Mouse (Mus musculus) CH12.LX (cell line): ENCODE results near the gene Vmn1r159. TPM values are rescaled to one million over a fixed set of nuclear protein-coding genes. Genes with fewer than 3 reads are reported as not detected.
"Not testable (repeated sequence)": the region's sequence is repeated elsewhere in the genome, so short reads cannot be mapped to it uniquely, and the experiment has no call there.

ENCODE experiments used
- DNase-seq: peaks from one replicate; pipeline ENCODE4 v3.0.0-alpha.2; 2013; ENCODE audit errors: extremely low read depth
- H3K27ac ChIP-seq: 2 replicates; pipeline ENCODE4 v1.5.1; 2012; ENCODE audit warnings: low read depth, mild to moderate bottlenecking, control low read depth, moderate library complexity; ENCODE audit not compliant: insufficient read depth
- H3K27me3 ChIP-seq: replicated peaks from 2 replicates; pipeline ENCODE3; 2012; ENCODE audit warnings: inconsistent platforms
- H3K36me3 ChIP-seq, 2 experiments: replicated peaks in 1 of 2; 2 replicates each; pipeline versions ENCODE3 to v1.6.1; 2012; ENCODE audit warnings: inconsistent platforms in 1 of 2, low read length in 1 of 2, mild to moderate bottlenecking in 1 of 2, mixed read lengths in 1 of 2, moderate library complexity in 1 of 2; ENCODE audit not compliant: control insufficient read depth in 1 of 2, insufficient read depth in 1 of 2
- H3K4me1 ChIP-seq, 2 experiments: 2 replicates each; pipeline ENCODE4 v1.6.1; 2012; ENCODE audit warnings: inconsistent platforms in 1 of 2, moderate library complexity in 1 of 2; ENCODE audit not compliant: insufficient read depth in 2 of 2, control insufficient read depth in 1 of 2
- H3K4me2 ChIP-seq: 2 replicates; pipeline ENCODE4 v1.6.1; 2012; ENCODE audit warnings: low read depth, mild to moderate bottlenecking, control low read depth; ENCODE audit not compliant: poor library complexity, insufficient read depth, severe bottlenecking
- H3K4me3 ChIP-seq, 3 experiments: fragments of 150-350 bp in 1 of 3; sonication (generic) in 1 of 3; replicated peaks in 1 of 3; 2 replicates each; pipeline versions ENCODE3 to v1.5.1; 2011 to 2012; ENCODE audit warnings: low read depth in 2 of 3, low read length in 2 of 3, mild to moderate bottlenecking in 2 of 3, moderate library complexity in 2 of 3, control low read depth in 1 of 3, improper control_type of control experiment in 1 of 3, inconsistent platforms in 1 of 3, mixed read lengths in 1 of 3; ENCODE audit not compliant: poor library complexity in 1 of 3
- H3K79me2 ChIP-seq: replicated peaks from 2 replicates; pipeline ENCODE4 v1.6.1; 2012; ENCODE audit warnings: mild to moderate bottlenecking, moderate library complexity; ENCODE audit not compliant: control insufficient read depth, poor library complexity, insufficient read depth, severe bottlenecking; ENCODE audit errors: extremely low read depth
- H3K9ac ChIP-seq: 2 replicates; pipeline ENCODE4 v1.6.1; 2012; ENCODE audit warnings: low read depth, mild to moderate bottlenecking, control low read depth, moderate library complexity; ENCODE audit not compliant: insufficient read depth
- H3K9me3 ChIP-seq: replicated peaks from 2 replicates; pipeline ENCODE3; 2012; ENCODE audit warnings: low read length, inconsistent platforms, mixed read lengths
- dilution Hi-C: fragments of 300-500 bp; cut with MboI; formaldehyde crosslinking; loops from 2 replicates; pipeline ENCODE4 v1.14.3; 2020; ENCODE audit warnings: low sequenced_read_pairs; ENCODE audit not compliant: extremely low pct_unique_long_range_greater_than_20kb, extremely low pct_ligation_motif_present
- in situ Hi-C: fragments of 300-500 bp; cut with MboI; formaldehyde crosslinking; loops from 3 replicates; pipeline ENCODE4 v1.14.3; 2019; ENCODE audit warnings: low sequenced_read_pairs, low pct_ligation_motif_present, low pct_unique_long_range_greater_than_20kb, mixed read lengths
- polyA plus RNA-seq: library from polyadenylated mRNA; unstranded; fragments of >175 nt; gene quantifications from 2 replicates; pipeline ENCODE4 v1.2.1, GENCODE M21; 2012; ENCODE audit warnings: low read depth; ENCODE audit not compliant: insufficient read length
- total RNA-seq, 2 experiments: library from RNA; depleted of rRNA; stranded (reverse); fragments of 300-350 nt in 1 of 2; fragments of >200 nt in 1 of 2; gene quantifications; 2 replicates each; pipeline ENCODE4 v1.2.3; 2012 to 2014

Gene Vmn1r159
- total RNA-seq (2012; rRNA removed) (not detected in 2 replicates), total RNA-seq (2014; rRNA removed) (not detected in 2 replicates), polyA plus RNA-seq (not detected in 2 replicates)

- H3K79me2 ChIP-seq, H3K4me1 ChIP-seq, dilution Hi-C loops, H3K27me3 ChIP-seq, H3K9ac ChIP-seq, H3K9me3 ChIP-seq, H3K4me2 ChIP-seq, in situ Hi-C loops, DNase-seq, H3K4me3 ChIP-seq, H3K27ac ChIP-seq, H3K36me3 ChIP-seq: not testable (repeated sequence)
These were observed at the start of gene Vmn1r159 for GRCm38 (mm10) chr7:22843505-22843904. Gene Vmn1r159 (minus strand): TSS chr7:22843605.

GRCm38 (mm10) chr7:22870924-22871323, 27.5 kb upstream of the Vmn1r159 start, which contains the start of gene Vmn1r160:
Gene Vmn1r160 (plus strand): TSS chr7:22871224.
- H3K4me3 ChIP-seq, dilution Hi-C loops, H3K27me3 ChIP-seq, in situ Hi-C loops, H3K79me2 ChIP-seq, H3K9me3 ChIP-seq, H3K36me3 ChIP-seq, DNase-seq, H3K4me2 ChIP-seq, H3K9ac ChIP-seq, H3K4me1 ChIP-seq, H3K27ac ChIP-seq: not testable (repeated sequence)

Other genes with a start within 250 kb of the Vmn1r159 start
- gene Vmn1r155, start 185.6 kb downstream of the Vmn1r159 start, total RNA-seq (2012; rRNA removed), result not detected in 2 replicates
- gene Vmn1r155, start 185.6 kb downstream of the Vmn1r159 start, total RNA-seq (2014; rRNA removed), result not detected in 2 replicates
- not detected in 2 replicates for gene Vmn1r155, start 185.6 kb downstream of the Vmn1r159 start, polyA plus RNA-seq
- gene Gm8693, start 151.3 kb downstream of the Vmn1r159 start, total RNA-seq (2012; rRNA removed), result not detected in 2 replicates
- gene Gm8693, start 151.3 kb downstream of the Vmn1r159 start, total RNA-seq (2014; rRNA removed), result not detected in 2 replicates
- not detected in 2 replicates for gene Gm8693, start 151.3 kb downstream of the Vmn1r159 start, polyA plus RNA-seq
- not detected in 2 replicates for gene Gm4567, start 123.9 kb downstream of the Vmn1r159 start, total RNA-seq (2012; rRNA removed)
- not detected in 2 replicates for gene Gm4567, start 123.9 kb downstream of the Vmn1r159 start, total RNA-seq (2014; rRNA removed)
- not detected in 2 replicates for gene Gm4567, start 123.9 kb downstream of the Vmn1r159 start, polyA plus RNA-seq
- gene Vmn1r157, start 81.9 kb downstream of the Vmn1r159 start, total RNA-seq (2012; rRNA removed), result not detected in 2 replicates
- not detected in 2 replicates for gene Vmn1r157, start 81.9 kb downstream of the Vmn1r159 start, total RNA-seq (2014; rRNA removed)
- gene Vmn1r157, start 81.9 kb downstream of the Vmn1r159 start, polyA plus RNA-seq, result not detected in 2 replicates
- gene Vmn1r158, start 52.8 kb downstream of the Vmn1r159 start, total RNA-seq (2012; rRNA removed), result not detected in 2 replicates
- gene Vmn1r158, start 52.8 kb downstream of the Vmn1r159 start, total RNA-seq (2014; rRNA removed), result not detected in 2 replicates
- gene Vmn1r158, start 52.8 kb downstream of the Vmn1r159 start, polyA plus RNA-seq, result not detected in 2 replicates
- gene Vmn1r160, start 27.6 kb upstream of the Vmn1r159 start, total RNA-seq (2012; rRNA removed), result not detected in 2 replicates
- gene Vmn1r160, start 27.6 kb upstream of the Vmn1r159 start, total RNA-seq (2014; rRNA removed), result not detected in 2 replicates
- gene Vmn1r160, start 27.6 kb upstream of the Vmn1r159 start, polyA plus RNA-seq, result not detected in 2 replicates
- gene Gm4214, start 141.1 kb upstream of the Vmn1r159 start, total RNA-seq (2012; rRNA removed), result not detected in 2 replicates
- gene Gm4214, start 141.1 kb upstream of the Vmn1r159 start, total RNA-seq (2014; rRNA removed), result not detected in 2 replicates
- not detected in 2 replicates for gene Gm4214, start 141.1 kb upstream of the Vmn1r159 start, polyA plus RNA-seq
- gene Gm4216, start 176.3 kb upstream of the Vmn1r159 start, total RNA-seq (2012; rRNA removed), result not detected in 2 replicates
- not detected in 2 replicates for gene Gm4216, start 176.3 kb upstream of the Vmn1r159 start, total RNA-seq (2014; rRNA removed)
- gene Gm4216, start 176.3 kb upstream of the Vmn1r159 start, polyA plus RNA-seq, result not detected in 2 replicates
- not detected in 2 replicates for gene Vmn1r163, start 211.9 kb upstream of the Vmn1r159 start, total RNA-seq (2012; rRNA removed)
- not detected in 2 replicates for gene Vmn1r163, start 211.9 kb upstream of the Vmn1r159 start, total RNA-seq (2014; rRNA removed)
- not detected in 2 replicates for gene Vmn1r163, start 211.9 kb upstream of the Vmn1r159 start, polyA plus RNA-seq
- gene Gm8720, start 223.9 kb upstream of the Vmn1r159 start, total RNA-seq (2012; rRNA removed), result not detected in 2 replicates
- not detected in 2 replicates for gene Gm8720, start 223.9 kb upstream of the Vmn1r159 start, total RNA-seq (2014; rRNA removed)
- gene Gm8720, start 223.9 kb upstream of the Vmn1r159 start, polyA plus RNA-seq, result not detected in 2 replicates